Mouse (Mus musculus) forebrain, embryonic 14.5 days (tissue): ENCODE measurements at regions not wholly inside any gene's neighbourhood (a gene's known extent, or its start where the extent isn't known, plus 50 kb on each side); places are given as distances from the start of the nearest gene placed in this dataset.

Experiments
- ATAC-seq: fragments of 200-750 bp; cut with Nextera tagmentation; 2 replicates; pipeline ENCODE4 v1.8.0; 2017; ENCODE audit warnings: mild to moderate bottlenecking, moderate library complexity
- DNase-seq: peaks from one replicate; pipeline ENCODE4 v3.0.0-alpha.2; 2015; ENCODE audit warnings: low spot score
- H3K27ac ChIP-seq: fragments of 300-500 bp; sonication (generic); 2 replicates; pipeline ENCODE4 v1.5.1; 2014; ENCODE audit warnings: low read depth, mild to moderate bottlenecking, control low read depth, low read length, moderate library complexity
- H3K27me3 ChIP-seq: fragments of 300-500 bp; sonication (generic); replicated peaks from 2 replicates; pipeline ENCODE4 v1.6.1; 2014; ENCODE audit warnings: low read length, control low read depth, mixed read lengths; ENCODE audit not compliant: control insufficient read depth, insufficient read depth
- H3K36me3 ChIP-seq: fragments of 300-500 bp; sonication (generic); 2 replicates; pipeline ENCODE4 v1.6.1; 2014; ENCODE audit warnings: low read length, control low read depth; ENCODE audit not compliant: control insufficient read depth, insufficient read depth
- H3K4me1 ChIP-seq: fragments of 300-500 bp; sonication (generic); 2 replicates; pipeline ENCODE4 v1.6.1; 2014; ENCODE audit warnings: antibody characterized with exemption, low read length, control low read depth; ENCODE audit not compliant: control insufficient read depth, insufficient read depth
- H3K4me2 ChIP-seq: fragments of 300-500 bp; sonication (generic); 2 replicates; pipeline ENCODE4 v1.6.1; 2014; ENCODE audit warnings: mild to moderate bottlenecking, control low read depth, low read length
- H3K4me3 ChIP-seq: fragments of 300-500 bp; sonication (generic); 2 replicates; pipeline ENCODE4 v1.5.1; 2014; ENCODE audit warnings: low read depth, low read length, control low read depth
- H3K9ac ChIP-seq: fragments of 300-500 bp; sonication (generic); 2 replicates; pipeline ENCODE4 v1.6.1; 2014; ENCODE audit warnings: mild to moderate bottlenecking, low read length, control low read depth, moderate library complexity
- H3K9me3 ChIP-seq: fragments of 300-500 bp; sonication (generic); replicated peaks from 2 replicates; pipeline ENCODE4 v1.6.1; 2016; ENCODE audit warnings: low read length, control low read depth, mixed read lengths; ENCODE audit not compliant: control insufficient read depth
- WGBS: fragments of 180-500 bp; shearing (Covaris S2); extraction: QIAGEN DNeasy Blood & Tissue Kit; methylation state at CpG from one replicate; pipeline ENCODE4 v1.1.7; 2014; 5-methylcytosine and 5-hydroxymethylcytosine counted together

DNA sequence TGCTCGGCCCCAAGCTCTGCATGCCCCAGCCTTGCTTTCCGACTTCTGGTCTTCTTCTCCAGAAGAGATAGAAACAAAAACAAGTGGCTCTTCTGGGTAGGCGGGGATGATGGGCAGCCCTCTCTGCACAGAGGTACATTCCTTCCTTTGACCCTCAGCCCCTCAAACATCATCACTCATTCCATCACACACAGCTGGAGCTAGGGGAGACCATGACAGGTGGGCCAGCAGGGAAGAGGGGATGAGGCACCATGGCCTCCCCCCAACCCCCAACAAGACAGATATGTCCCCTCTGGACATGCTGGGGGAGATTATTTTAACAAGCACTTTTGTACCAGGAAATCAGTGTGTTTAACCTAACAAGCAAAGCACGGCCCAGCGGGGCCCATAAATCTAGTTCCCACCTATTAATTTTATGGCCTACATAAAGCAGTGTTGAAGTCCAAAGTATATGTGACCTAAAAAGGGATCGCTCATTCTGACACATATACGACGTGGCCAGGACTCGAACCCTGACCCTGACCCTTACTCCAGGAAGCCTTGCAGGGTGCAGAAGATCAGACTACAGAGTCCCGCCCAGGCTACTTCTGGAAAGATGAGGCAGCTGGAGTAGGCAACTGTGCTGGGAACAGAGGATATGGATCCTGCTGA, 183.7 kb downstream of the Cyp26b1 start:
- 91% methylated on average over 10 of the region's 10 CpGs for WGBS
- no peak for DNase-seq
- no peaks in the 10 kb centered on the region for H3K36me3 ChIP-seq
- no peak overlapping the region for H3K4me3 ChIP-seq
- no peaks in the 10 kb centered on the region for H3K27me3 ChIP-seq
- H3K4me2 ChIP-seq = no peak overlapping the region
- H3K9me3 ChIP-seq = no peaks in the 10 kb centered on the region
- H3K9ac ChIP-seq = no peak overlapping the region
- ATAC-seq = no peak
- no peaks in the 10 kb centered on the region for H3K4me1 ChIP-seq
- H3K27ac ChIP-seq = no peak overlapping the region

GRCm38 (mm10) chr6:84408513-84408912, 185.2 kb downstream of the Cyp26b1 start:
- ATAC-seq (no peak), DNase-seq (no peak)
- no peaks in the 10 kb centered on the region for H3K4me1 ChIP-seq
- no peaks in the 10 kb centered on the region for H3K36me3 ChIP-seq
- H3K4me3 ChIP-seq = no peak overlapping the region
- 82% methylated on average over 5 of the region's 5 CpGs for WGBS
- H3K9me3 ChIP-seq = no peaks in the 10 kb centered on the region
- no peak overlapping the region for H3K4me2 ChIP-seq
- H3K27me3 ChIP-seq = no peaks in the 10 kb centered on the region
- H3K27ac ChIP-seq = no peak overlapping the region
- H3K9ac ChIP-seq = no peak overlapping the region

- H3K27ac ChIP-seq = no peak overlapping the region
- no peaks in the 10 kb centered on the region for H3K4me1 ChIP-seq
- no peak overlapping the region for H3K9ac ChIP-seq
- ATAC-seq (peak; percentile 63; the same call in 1 of the 2 replicates), DNase-seq (peak; percentile 90)
- no peak overlapping the region for H3K4me3 ChIP-seq
- H3K9me3 ChIP-seq = no peaks in the 10 kb centered on the region
- 10% methylated on average over 6 of the region's 6 CpGs for WGBS
- H3K4me2 ChIP-seq = no peak overlapping the region
- H3K27me3 ChIP-seq = no peaks in the 10 kb centered on the region
- no peaks in the 10 kb centered on the region for H3K36me3 ChIP-seq
Measured at GRCm38 (mm10) chr6:84407773-84408172, 185.9 kb downstream of the Cyp26b1 start.

GRCm38 (mm10) chr6:84404695-84405094, 189.0 kb downstream of the Cyp26b1 start:
- ATAC-seq (no peak), DNase-seq (no peak)
- H3K4me2 ChIP-seq = no peak overlapping the region
- H3K9me3 ChIP-seq = no peaks in the 10 kb centered on the region
- H3K27me3 ChIP-seq = no peaks in the 10 kb centered on the region
- no peaks in the 10 kb centered on the region for H3K4me1 ChIP-seq
- no peak overlapping the region for H3K9ac ChIP-seq
- H3K4me3 ChIP-seq = no peak overlapping the region
- no peaks in the 10 kb centered on the region for H3K36me3 ChIP-seq
- H3K27ac ChIP-seq = no peak overlapping the region
- 67% methylated on average over 4 of the region's 4 CpGs for WGBS

DNA sequence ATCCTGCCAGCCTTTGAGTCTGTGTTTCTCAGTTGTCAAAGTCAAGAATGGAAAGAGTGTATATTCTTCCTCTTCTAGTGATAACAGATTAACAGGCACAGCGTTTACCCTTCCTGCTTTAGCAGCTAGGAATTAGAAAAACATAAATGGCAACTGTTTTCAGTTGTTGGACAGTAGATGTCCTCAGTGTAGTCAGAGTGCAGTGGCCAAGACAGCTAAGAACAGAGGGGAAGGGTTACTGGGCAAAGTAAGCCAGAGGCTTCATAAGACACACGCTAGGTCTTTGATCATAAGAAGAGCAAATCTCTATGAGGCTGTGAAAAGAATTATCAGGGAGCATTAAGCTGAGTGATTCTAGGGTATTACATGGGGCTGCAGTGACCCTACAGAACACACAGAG, 191.3 kb downstream of the Cyp26b1 start:
- H3K4me3 ChIP-seq = no peak overlapping the region
- ATAC-seq = no peak
- no peaks in the 10 kb centered on the region for H3K27me3 ChIP-seq
- H3K9me3 ChIP-seq = no peaks in the 10 kb centered on the region
- H3K4me2 ChIP-seq = no peak overlapping the region
- H3K27ac ChIP-seq = no peak overlapping the region
- WGBS = 74% methylated on average over 2 of the region's 2 CpGs
- H3K9ac ChIP-seq = no peak overlapping the region
- H3K36me3 ChIP-seq = no peaks in the 10 kb centered on the region
- H3K4me1 ChIP-seq = no peaks in the 10 kb centered on the region
- DNase-seq = no peak

GRCm38 (mm10) chr6:84394496-84395090, 199.1 kb downstream of the Cyp26b1 start:
- Histone ChIP-seq H3K9me3 (no peaks in the 10 kb centered on the region), H3K4me3 (no peak overlapping the region), H3K27ac (no peak overlapping the region), H3K36me3 (no peaks in the 10 kb centered on the region), H3K27me3 (no peaks in the 10 kb centered on the region), H3K9ac (no peak overlapping the region), H3K4me1 (no peaks in the 10 kb centered on the region), H3K4me2 (no peak overlapping the region)
- ATAC-seq (no peak), DNase-seq (no peak)
- 77% methylated on average over 6 of the region's 6 CpGs for WGBS

- no peak overlapping the region for H3K9ac ChIP-seq
- no peak overlapping the region for H3K4me2 ChIP-seq
- 91% methylated on average over 9 of the region's 9 CpGs for WGBS
- H3K36me3 ChIP-seq = no peaks in the 10 kb centered on the region
- H3K27ac ChIP-seq = no peak overlapping the region
- no peaks in the 10 kb centered on the region for H3K9me3 ChIP-seq
- ATAC-seq = no peak
- H3K4me3 ChIP-seq = no peak overlapping the region
- no peak for DNase-seq
- H3K4me1 ChIP-seq = no peaks in the 10 kb centered on the region
- no peaks in the 10 kb centered on the region for H3K27me3 ChIP-seq
Measured at GRCm38 (mm10) chr6:84393519-84394231, 200.0 kb downstream of the Cyp26b1 start.

GRCm38 (mm10) chr6:84392752-84393511, 200.8 kb downstream of the Cyp26b1 start:
- ATAC-seq = no peak
- Histone ChIP-seq H3K4me3 (no peak overlapping the region), H3K27ac (no peak overlapping the region), H3K4me1 (no peaks in the 10 kb centered on the region), H3K9ac (no peak overlapping the region), H3K36me3 (no peaks in the 10 kb centered on the region), H3K9me3 (no peaks in the 10 kb centered on the region), H3K4me2 (no peak overlapping the region), H3K27me3 (no peaks in the 10 kb centered on the region)
- WGBS = 92% methylated on average over 14 of the region's 14 CpGs
- DNase-seq = no peak
